Mouse (Mus musculus): Measurements from ENCODE around the gene Ambra1. TPM values are rescaled to one million over a fixed set of nuclear protein-coding genes. Genes with fewer than 3 reads are reported as not detected.

Gene Ambra1
- total and polyA plus RNA-seq, 3 experiments, result 15.8 to 27.1 (median 21.9) TPM

DNA sequence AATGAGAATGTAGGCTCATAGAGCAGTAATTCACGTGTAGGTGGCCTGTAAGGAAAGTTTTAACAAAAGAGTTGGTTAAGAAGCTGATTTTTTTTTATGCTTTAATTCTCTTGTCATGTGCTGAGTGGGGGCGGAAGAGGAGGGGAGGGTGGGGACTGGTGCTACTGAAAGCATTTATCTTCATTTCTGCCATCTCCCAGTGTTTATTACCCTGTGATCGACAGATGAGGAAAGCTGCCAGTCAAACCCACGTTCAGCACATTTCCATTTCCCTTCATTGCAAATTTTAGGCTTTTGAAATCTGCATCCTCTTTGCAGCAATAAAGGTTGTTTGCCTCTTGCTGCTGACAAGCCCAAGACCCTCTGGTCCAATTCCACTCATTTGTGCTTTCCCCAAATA lies 129.5 kb downstream of the Ambra1 start:
- H3K36me3 ChIP-seq (replicated peaks in 1 of 2; ENCODE audit: control insufficient read depth in 1 of 2, insufficient read depth in 1 of 2, low read length in 1 of 2), result peaks cover 0 to 25% of the 10 kb centered on the region in 2 experiments
- 0 out of 4 replicates have a peak, but pooled peaks cover 0 to 4% of the 10 kb centered on the region in 2 experiments for H3K4me1 ChIP-seq (ENCODE audit: control insufficient read depth in 1 of 2, insufficient read depth in 2 of 2)
- no peaks in the 10 kb centered on the region for H3K9me3 ChIP-seq (replicated peaks; ENCODE audit: low read length)
- H3K9ac ChIP-seq (ENCODE audit: insufficient read depth, low read depth), result no peak overlapping the region
- in situ Hi-C loops (cut with MboI; ENCODE audit: low pct_ligation_motif_present, low pct_unique_long_range_greater_than_20kb, low sequenced_read_pairs) (no loop called here), dilution Hi-C loops (cut with MboI; ENCODE audit: extremely low pct_ligation_motif_present, extremely low pct_unique_long_range_greater_than_20kb, low sequenced_read_pairs) (no loop called here)
- no peak overlapping the region for H3K27ac ChIP-seq (ENCODE audit: insufficient read depth, low read depth)
- TF ChIP-seq RAD21 (IDR thresholded peaks at IDR 0.05; ENCODE audit: low read depth, low read length) (no peak), NRF1 (IDR thresholded peaks at IDR 0.05; ENCODE audit: low read depth, low read length) (no peak), JUND (conservative IDR thresholded peaks at IDR 0.05; ENCODE audit: low read depth, low read length) (no peak), BHLHE40 (IDR thresholded peaks at IDR 0.05; ENCODE audit: low read depth, low read length) (no peak), ZKSCAN1 (IDR thresholded peaks at IDR 0.05; ENCODE audit: borderline replicate concordance, low read depth, low read length) (no peak), KAT2A (IDR thresholded peaks at IDR 0.05; ENCODE audit: insufficient replicate concordance, low read length) (no peak), UBTF (IDR thresholded peaks at IDR 0.05; ENCODE audit: low read depth, low read length) (no peak), CHD1 (IDR thresholded peaks at IDR 0.05; ENCODE audit: low read depth, low read length) (no peak), SMC3 (IDR thresholded peaks at IDR 0.05; ENCODE audit: low read depth, low read length) (no peak), POLR2A (IDR thresholded peaks at IDR 0.05; ENCODE audit: low read depth, low read length) (no peak), ETS1 (conservative IDR thresholded peaks at IDR 0.05; ENCODE audit: low read depth, low read length) (no peak), MEF2A (IDR thresholded peaks at IDR 0.05; ENCODE audit: borderline replicate concordance, low read depth, low read length) (no peak), NELFE (IDR thresholded peaks at IDR 0.05; ENCODE audit: low read depth, low read length) (no peak), MYC (IDR thresholded peaks at IDR 0.05; ENCODE audit: low read depth, low read length) (no peak), POLR2AphosphoS2 (IDR thresholded peaks at IDR 0.05; ENCODE audit: low read depth, low read length) (no peak)
- DNase-seq (ENCODE audit: extremely low read depth), result no peak
- H3K27me3 ChIP-seq (replicated peaks), result no peaks in the 10 kb centered on the region
- H3K4me2 ChIP-seq (ENCODE audit: insufficient read depth, low read depth, poor library complexity, severe bottlenecking), result no peak overlapping the region
- H3K79me2 ChIP-seq (replicated peaks; ENCODE audit: control insufficient read depth, extremely low read depth, insufficient read depth, poor library complexity, severe bottlenecking), result no peaks in the 10 kb centered on the region
- no peak overlapping the region for H3K4me3 ChIP-seq (replicated peaks in 1 of 3; ENCODE audit: low read depth in 2 of 3, low read length in 2 of 3, poor library complexity in 1 of 3)

DNA sequence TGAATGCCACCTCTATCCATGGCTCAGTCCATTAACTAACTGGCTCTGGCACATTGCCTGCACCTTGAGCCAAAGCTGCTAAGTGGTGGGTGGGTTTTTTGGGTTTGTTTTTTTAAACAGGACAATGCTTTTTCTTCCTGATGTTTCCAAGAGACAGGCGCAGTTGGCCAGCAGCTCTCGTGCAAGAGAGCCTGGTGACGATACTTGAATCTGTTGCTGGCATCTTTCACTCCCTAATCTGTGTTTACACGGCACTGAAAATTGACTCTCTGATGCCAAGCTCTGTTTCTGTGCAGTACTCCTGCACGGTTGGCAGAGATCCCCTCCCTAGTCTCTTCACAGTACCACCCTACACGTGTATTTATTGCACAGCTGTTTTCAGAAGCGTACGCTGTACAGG lies 140.8 kb downstream of the Ambra1 start:
- Histone ChIP-seq H3K4me2 (ENCODE audit: insufficient read depth, low read depth, poor library complexity, severe bottlenecking) (no peak overlapping the region), H3K4me1 (ENCODE audit: control insufficient read depth in 1 of 2, insufficient read depth in 2 of 2) (peaks cover 0 to 19% of the 10 kb centered on the region in 2 experiments; a peak in 2 of 4 replicates), H3K79me2 (replicated peaks; ENCODE audit: control insufficient read depth, extremely low read depth, insufficient read depth, poor library complexity, severe bottlenecking) (no peaks in the 10 kb centered on the region), H3K9ac (ENCODE audit: insufficient read depth, low read depth) (no peak overlapping the region), H3K27me3 (replicated peaks) (no peaks in the 10 kb centered on the region), H3K9me3 (replicated peaks; ENCODE audit: low read length) (no peaks in the 10 kb centered on the region), H3K4me3 (replicated peaks in 1 of 3; ENCODE audit: low read depth in 2 of 3, low read length in 2 of 3, poor library complexity in 1 of 3) (no peak overlapping the region), H3K27ac (ENCODE audit: insufficient read depth, low read depth) (no peak overlapping the region), H3K36me3 (replicated peaks in 1 of 2; ENCODE audit: control insufficient read depth in 1 of 2, insufficient read depth in 1 of 2, low read length in 1 of 2) (peaks cover 0 to 12% of the 10 kb centered on the region in 2 experiments)
- dilution Hi-C loops (cut with MboI; ENCODE audit: extremely low pct_ligation_motif_present, extremely low pct_unique_long_range_greater_than_20kb, low sequenced_read_pairs), result no loop called here
- DNase-seq (ENCODE audit: extremely low read depth), result no peak
- in situ Hi-C loops (cut with MboI; ENCODE audit: low pct_ligation_motif_present, low pct_unique_long_range_greater_than_20kb, low sequenced_read_pairs), result loop anchor here (10.0 kb wide), 1 partner anchor 46 kb away; no protein-coding TSS in a partner anchor
- TF ChIP-seq ETS1 (conservative IDR thresholded peaks at IDR 0.05; ENCODE audit: low read depth, low read length) (no peak), KAT2A (IDR thresholded peaks at IDR 0.05; ENCODE audit: insufficient replicate concordance, low read length) (no peak), USF2 (conservative IDR thresholded peaks at IDR 0.05; ENCODE audit: low read depth, low read length) (no peak), JUN (IDR thresholded peaks at IDR 0.05; ENCODE audit: insufficient read depth, low read depth, low read length) (no peak), POLR2A (IDR thresholded peaks at IDR 0.05; ENCODE audit: low read depth, low read length) (no peak), MAX (IDR thresholded peaks at IDR 0.05; ENCODE audit: low read length) (no peak), TCF12 (IDR thresholded peaks at IDR 0.05; ENCODE audit: low read depth, low read length) (no peak), PAX5 (IDR thresholded peaks at IDR 0.05; ENCODE audit: low read length) (no peak), ZKSCAN1 (IDR thresholded peaks at IDR 0.05; ENCODE audit: borderline replicate concordance, low read depth, low read length) (no peak), SMC3 (IDR thresholded peaks at IDR 0.05; ENCODE audit: low read depth, low read length) (no peak), E2F4 (IDR thresholded peaks at IDR 0.05; ENCODE audit: insufficient replicate concordance, low read depth, low read length) (no peak), NELFE (IDR thresholded peaks at IDR 0.05; ENCODE audit: low read depth, low read length) (no peak), EP300 (IDR thresholded peaks at IDR 0.05; ENCODE audit: low read length) (no peak), RAD21 (IDR thresholded peaks at IDR 0.05; ENCODE audit: low read depth, low read length) (no peak), MAFK (IDR thresholded peaks at IDR 0.05; ENCODE audit: insufficient replicate concordance, low read length) (no peak), MEF2A (IDR thresholded peaks at IDR 0.05; ENCODE audit: borderline replicate concordance, low read depth, low read length) (no peak), ZC3H11A (IDR thresholded peaks at IDR 0.05; ENCODE audit: low read depth, low read length) (no peak), MAZ (IDR thresholded peaks at IDR 0.05; ENCODE audit: low read depth, low read length) (no peak), GABPA (IDR thresholded peaks at IDR 0.05; ENCODE audit: insufficient replicate concordance, low read depth, low read length) (no peak), RCOR1 (conservative IDR thresholded peaks at IDR 0.05; ENCODE audit: low read depth, low read length) (no peak)
